Mouse (Mus musculus): ENCODE measurements around the gene Col26a1. TPM values are rescaled to one million over a fixed set of nuclear protein-coding genes. Genes with fewer than 3 reads are reported as not detected.
A peak's percentile ranks its signal among the peaks of the same experiment; 100 is the strongest.

The Col26a1 gene
- polyA plus RNA-seq, 1 experiment: 0.98 TPM

DNA sequence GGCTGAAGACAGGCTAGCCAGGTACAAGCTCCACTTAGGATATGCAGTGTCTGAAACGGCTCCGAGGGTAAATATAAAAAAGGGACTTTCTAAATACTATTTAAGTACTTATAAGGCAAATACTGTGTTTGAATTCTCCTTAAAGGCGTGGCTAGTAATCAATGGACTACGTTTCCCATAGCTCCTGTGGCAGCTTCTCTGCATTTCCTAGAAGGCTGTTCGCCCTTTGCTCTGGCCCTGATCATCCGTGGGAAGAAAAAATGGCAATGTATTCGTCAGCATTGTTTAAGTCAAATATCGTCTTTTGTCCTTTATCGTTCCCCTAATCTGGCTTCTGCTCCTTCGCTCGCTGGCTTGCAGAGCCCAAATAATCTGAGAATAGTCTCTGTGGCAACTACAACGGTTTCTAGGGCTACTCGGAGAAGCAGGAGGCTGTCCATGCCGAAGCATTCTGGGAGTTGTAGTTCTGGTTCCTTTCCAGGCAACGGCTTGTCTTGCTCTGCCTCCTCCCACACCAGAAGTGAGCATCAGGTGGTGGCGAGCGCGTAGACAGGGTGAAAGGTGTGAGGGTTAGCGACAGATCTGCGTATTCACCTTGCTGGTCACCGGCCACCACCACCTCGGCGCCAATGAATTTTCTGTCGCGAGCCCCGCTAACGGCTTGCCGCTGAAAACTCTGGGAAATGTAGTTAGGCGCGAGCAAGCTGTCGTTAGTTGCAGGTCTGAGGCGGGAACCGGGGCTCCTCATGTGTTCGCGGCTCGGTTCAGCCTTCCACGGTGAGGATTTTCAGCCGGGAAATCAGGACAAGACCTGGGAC is 35.9 kb upstream of the Col26a1 start:
- TF ChIP-seq POLR2A (IDR thresholded peaks at IDR 0.05; ENCODE audit: low read depth, low read length) (no peak), CTCF (IDR thresholded peaks at IDR 0.05; ENCODE audit: extremely low read depth, insufficient read depth, insufficient read length, insufficient replicate concordance) (no peak)
- 2% methylated on average over 38 of the region's 38 CpGs for WGBS
- Histone ChIP-seq H3K36me3 (ENCODE audit: control insufficient read depth, insufficient read depth, low read length) (no peaks in the 10 kb centered on the region), H3K4me3 (ENCODE audit: extremely low read depth, insufficient read depth, insufficient read length) (peak overlapping the region; percentile 62), H3K4me1 (ENCODE audit: control insufficient read depth, insufficient read depth, insufficient read length) (peaks cover 4% of the 10 kb centered on the region; the same call in 1 of the 2 replicates), H3K27ac (ENCODE audit: insufficient read depth, low read length) (no peak overlapping the region), H3K27me3 (ENCODE audit: control insufficient read depth, insufficient read depth, low read length) (no peaks in the 10 kb centered on the region)
- DNase-seq (ENCODE audit: low read depth in 1 of 2, low spot score in 2 of 2): peak; percentile 65 to 75

DNA sequence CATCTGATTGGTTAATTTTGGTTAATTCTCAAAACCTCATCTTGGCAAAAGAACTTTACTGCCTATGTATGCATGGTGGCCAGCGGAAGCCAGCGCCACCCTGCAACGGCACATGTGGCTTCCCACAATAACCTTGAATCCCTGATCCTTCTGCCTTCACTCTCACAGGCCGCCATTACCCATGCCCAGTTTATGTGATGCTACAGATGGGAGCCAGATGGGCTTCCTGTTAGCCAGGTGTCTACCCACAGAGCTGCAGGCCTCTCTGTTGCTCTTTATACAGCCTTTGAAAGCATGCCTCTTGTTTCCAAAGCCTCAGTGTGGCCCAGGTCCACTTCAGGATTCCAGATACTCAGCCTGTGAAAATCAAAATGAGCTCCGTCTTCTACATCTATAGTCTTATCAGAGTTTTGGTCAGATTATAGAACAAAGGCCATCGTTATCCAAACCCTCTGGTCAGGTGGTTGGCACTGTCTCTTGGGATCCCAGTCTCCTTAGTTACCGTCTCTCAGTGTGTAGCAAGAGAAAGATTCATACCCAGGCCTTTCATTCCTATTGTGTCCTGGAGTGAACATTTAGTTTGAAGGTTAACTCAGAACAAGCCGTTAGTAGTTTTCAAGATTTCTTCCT is 34.7 kb upstream of the Col26a1 start:
- Histone ChIP-seq H3K4me1 (ENCODE audit: control insufficient read depth, insufficient read depth, insufficient read length) (peaks cover 4% of the 10 kb centered on the region; the same call in 1 of the 2 replicates), H3K27ac (ENCODE audit: insufficient read depth, low read length) (no peak overlapping the region), H3K27me3 (ENCODE audit: control insufficient read depth, insufficient read depth, low read length) (no peaks in the 10 kb centered on the region), H3K4me3 (ENCODE audit: extremely low read depth, insufficient read depth, insufficient read length) (no peak overlapping the region), H3K36me3 (ENCODE audit: control insufficient read depth, insufficient read depth, low read length) (peaks cover 2% of the 10 kb centered on the region; the same call in 1 of the 2 replicates)
- 93% methylated on average over 8 of the region's 8 CpGs for WGBS
- TF ChIP-seq POLR2A (IDR thresholded peaks at IDR 0.05; ENCODE audit: low read depth, low read length) (no peak), CTCF (IDR thresholded peaks at IDR 0.05; ENCODE audit: extremely low read depth, insufficient read depth, insufficient read length, insufficient replicate concordance) (no peak)
- no peak for DNase-seq (ENCODE audit: low read depth in 1 of 2, low spot score in 2 of 2)

DNA sequence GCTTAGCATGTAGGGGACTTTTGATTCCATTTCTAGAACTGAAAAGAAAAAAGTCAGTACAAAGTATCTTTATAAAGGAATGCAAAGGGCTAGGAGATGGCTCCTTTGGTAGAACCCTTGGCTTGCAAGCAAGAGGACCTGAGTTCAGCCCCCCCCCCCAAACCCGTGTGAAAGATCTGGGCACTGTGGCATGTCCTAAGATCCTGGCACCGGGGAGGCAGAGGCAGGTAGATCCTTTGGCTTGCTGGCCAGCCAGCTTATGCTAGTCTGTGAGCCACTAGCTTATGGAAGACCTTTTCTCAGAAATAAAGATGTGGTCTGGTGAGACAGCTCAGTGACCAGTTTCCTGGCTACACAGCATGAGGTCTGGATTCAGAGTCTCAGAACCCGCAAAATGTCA is 31.2 kb upstream of the Col26a1 start:
- no peak overlapping the region for H3K4me3 ChIP-seq (ENCODE audit: extremely low read depth, insufficient read depth, insufficient read length)
- TF ChIP-seq POLR2A (IDR thresholded peaks at IDR 0.05; ENCODE audit: low read depth, low read length) (no peak), CTCF (IDR thresholded peaks at IDR 0.05; ENCODE audit: extremely low read depth, insufficient read depth, insufficient read length, insufficient replicate concordance) (no peak)
- no peak for DNase-seq (ENCODE audit: low read depth in 1 of 2, low spot score in 2 of 2)
- WGBS: 93% methylated on average over 3 of the region's 3 CpGs
- peaks cover 2% of the 10 kb centered on the region; the same call in 1 of the 2 replicates for H3K36me3 ChIP-seq (ENCODE audit: control insufficient read depth, insufficient read depth, low read length)
- no peak overlapping the region for H3K27ac ChIP-seq (ENCODE audit: insufficient read depth, low read length)
- H3K27me3 ChIP-seq (ENCODE audit: control insufficient read depth, insufficient read depth, low read length): no peaks in the 10 kb centered on the region
- no peaks in the 10 kb centered on the region for H3K4me1 ChIP-seq (ENCODE audit: control insufficient read depth, insufficient read depth, insufficient read length)

DNA sequence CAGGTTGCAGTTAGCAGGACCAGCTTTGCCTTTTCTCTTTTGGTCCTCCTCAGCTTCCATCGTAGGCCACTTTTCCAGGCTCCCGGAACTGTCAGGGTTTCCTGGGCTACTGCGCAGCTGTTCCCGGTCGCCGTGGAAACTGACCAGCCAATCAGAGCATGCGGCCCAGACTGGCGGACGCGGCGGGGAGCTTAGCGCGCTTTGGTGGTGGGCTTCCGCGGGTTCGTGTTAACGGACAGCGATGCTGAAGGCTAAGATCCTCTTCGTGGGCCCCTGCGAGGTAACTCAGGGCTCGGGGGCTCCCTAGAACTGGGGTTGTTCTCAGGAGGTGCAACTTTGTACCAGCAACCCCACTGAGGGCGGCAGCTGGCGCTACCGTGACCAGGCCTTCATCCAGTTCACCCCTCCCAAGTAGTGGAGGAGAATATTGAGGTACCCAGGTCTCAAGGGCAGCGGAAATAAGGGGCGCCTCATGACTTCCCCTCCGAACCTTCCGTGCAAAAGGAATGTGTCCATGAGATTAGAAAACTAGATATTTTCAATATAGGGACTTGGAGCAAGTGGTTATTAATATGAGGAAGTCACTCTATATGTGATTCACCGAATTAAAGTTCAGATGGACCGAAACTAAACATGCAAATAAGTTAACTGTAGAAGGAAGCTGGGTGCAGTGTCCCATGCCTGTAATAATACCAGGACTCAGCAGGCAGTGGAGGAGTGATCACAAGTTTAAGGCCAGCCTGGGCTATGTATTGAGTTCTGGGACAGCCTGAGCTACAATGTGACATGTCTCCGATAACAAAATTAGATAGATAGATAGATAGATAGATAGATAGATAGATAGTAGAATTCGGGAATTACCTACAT is 25.2 kb upstream of the Col26a1 start, which contains the start of gene Ift22:
TSS of gene Ift22 (plus strand) at position 160 of the 867 bp plus-strand sequence.
- DNase-seq (ENCODE audit: low read depth in 1 of 2, low spot score in 2 of 2): peak; percentile 49 to 89
- no peaks in the 10 kb centered on the region for H3K4me1 ChIP-seq (ENCODE audit: control insufficient read depth, insufficient read depth, insufficient read length)
- peak within 1 kb of the TSS; percentile 64 for H3K4me3 ChIP-seq (ENCODE audit: extremely low read depth, insufficient read depth, insufficient read length)
- 5% methylated on average over 32 of the region's 32 CpGs for WGBS
- TF ChIP-seq POLR2A (IDR thresholded peaks at IDR 0.05; ENCODE audit: low read depth, low read length) (no peak), CTCF (IDR thresholded peaks at IDR 0.05; ENCODE audit: extremely low read depth, insufficient read depth, insufficient read length, insufficient replicate concordance) (no peak)
- no peaks in the 10 kb centered on the region for H3K27me3 ChIP-seq (ENCODE audit: control insufficient read depth, insufficient read depth, low read length)
- peak within 1 kb of the TSS; percentile 28; the same call in 1 of the 2 replicates for H3K27ac ChIP-seq (ENCODE audit: insufficient read depth, low read length)
- peaks cover 2% of the 10 kb centered on the region; the same call in 1 of the 2 replicates for H3K36me3 ChIP-seq (ENCODE audit: control insufficient read depth, insufficient read depth, low read length)

DNA sequence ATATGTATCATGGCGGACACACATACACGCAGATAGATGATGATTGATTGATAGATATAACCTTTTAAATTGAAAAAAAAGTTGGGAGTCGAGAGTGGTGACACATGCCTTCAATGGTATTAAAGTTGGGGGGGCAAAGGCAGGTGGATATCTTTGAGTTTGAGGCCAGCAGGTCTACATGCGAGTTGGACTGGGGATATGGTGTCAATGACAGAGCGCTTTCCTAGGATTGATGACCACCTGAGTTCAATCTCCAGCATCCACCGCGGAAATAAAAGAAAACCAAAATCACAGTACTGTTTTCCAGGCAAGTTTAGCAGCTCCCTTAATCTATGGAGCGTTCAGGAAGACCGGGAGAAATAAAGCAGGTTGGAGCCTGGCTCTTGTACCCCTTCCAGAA is 24.6 kb upstream of the Col26a1 start:
- TF ChIP-seq POLR2A (IDR thresholded peaks at IDR 0.05; ENCODE audit: low read depth, low read length): no peak
- no peak for TF ChIP-seq CTCF (IDR thresholded peaks at IDR 0.05; ENCODE audit: extremely low read depth, insufficient read depth, insufficient read length, insufficient replicate concordance)
- Histone ChIP-seq H3K36me3 (ENCODE audit: control insufficient read depth, insufficient read depth, low read length) (no peaks in the 10 kb centered on the region), H3K27me3 (ENCODE audit: control insufficient read depth, insufficient read depth, low read length) (no peaks in the 10 kb centered on the region), H3K4me1 (ENCODE audit: control insufficient read depth, insufficient read depth, insufficient read length) (no peaks in the 10 kb centered on the region), H3K27ac (ENCODE audit: insufficient read depth, low read length) (0 out of 2 replicates have a peak overlapping the region, but pooled peaks have one; percentile 19), H3K4me3 (ENCODE audit: extremely low read depth, insufficient read depth, insufficient read length) (peak overlapping the region; percentile 64)
- no peak for DNase-seq (ENCODE audit: low read depth in 1 of 2, low spot score in 2 of 2)
- WGBS: 37% methylated on average over 9 of the region's 9 CpGs

DNA sequence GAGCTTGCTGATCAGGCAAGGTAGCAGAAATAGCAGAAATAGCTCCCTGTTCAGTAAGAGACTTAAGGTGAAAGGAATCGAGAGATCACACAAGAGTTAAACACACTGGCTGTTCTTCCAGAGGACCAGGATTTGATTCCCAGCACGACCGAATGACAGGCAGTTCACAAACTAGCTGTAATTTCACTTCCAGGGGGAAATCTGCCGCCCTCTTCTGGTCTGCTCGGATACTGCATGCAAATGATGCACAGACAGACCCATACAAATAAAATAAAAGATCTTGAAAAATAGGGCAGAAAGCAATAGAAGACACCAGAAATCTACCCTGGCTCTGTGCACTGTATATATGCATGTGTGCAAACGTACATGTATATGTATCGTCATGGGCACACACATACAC is 22.6 kb upstream of the Col26a1 start:
- peak; percentile 27 to 39 for DNase-seq (ENCODE audit: low read depth in 1 of 2, low spot score in 2 of 2)

More for the DNA sequence above, 22.6 kb upstream of the Col26a1 start:
- Histone ChIP-seq H3K27ac (ENCODE audit: insufficient read depth, low read length) (no peak overlapping the region), H3K4me3 (ENCODE audit: extremely low read depth, insufficient read depth, insufficient read length) (no peak overlapping the region), H3K4me1 (ENCODE audit: control insufficient read depth, insufficient read depth, insufficient read length) (no peaks in the 10 kb centered on the region), H3K36me3 (ENCODE audit: control insufficient read depth, insufficient read depth, low read length) (no peaks in the 10 kb centered on the region), H3K27me3 (ENCODE audit: control insufficient read depth, insufficient read depth, low read length) (no peaks in the 10 kb centered on the region)
- TF ChIP-seq POLR2A (IDR thresholded peaks at IDR 0.05; ENCODE audit: low read depth, low read length) (no peak), CTCF (IDR thresholded peaks at IDR 0.05; ENCODE audit: extremely low read depth, insufficient read depth, insufficient read length, insufficient replicate concordance) (peak; percentile 35; the same call in 1 of the 2 replicates)
- WGBS: 57% methylated on average over 7 of the region's 7 CpGs
